Mouse (Mus musculus): Measurements from ENCODE around the gene A630076J17Rik.
A peak's percentile ranks its signal among the peaks of the same experiment; 100 is the strongest.

Gene A630076J17Rik

GRCm38 (mm10) chr3:107230527-107230926 lies at the start of gene A630076J17Rik:
Gene A630076J17Rik, plus strand, starts transcription at chr3:107230614.
- no peak for DNase-seq

- DNase-seq = no peak
These were observed 49.6 kb upstream of the A630076J17Rik start for GRCm38 (mm10) chr3:107180860-107181259.

GRCm38 (mm10) chr3:107182756-107183155 lies 47.7 kb upstream of the A630076J17Rik start, which contains the start of gene Kcna10:
Gene Kcna10, plus strand, starts transcription at chr3:107183056.
- no peak for DNase-seq

- peak in 1 of 2 experiments; percentile 8 for DNase-seq
These were observed 47.2 kb upstream of the A630076J17Rik start for GRCm38 (mm10) chr3:107183178-107183577.

- no peak for DNase-seq
These were observed 44.8 kb upstream of the A630076J17Rik start for GRCm38 (mm10) chr3:107185597-107185996.

- no peak for DNase-seq
These were observed 43.4 kb upstream of the A630076J17Rik start for GRCm38 (mm10) chr3:107187022-107187421.

- peak; percentile 40 to 50 for DNase-seq
These were observed 42.1 kb upstream of the A630076J17Rik start for GRCm38 (mm10) chr3:107188226-107188899.

- DNase-seq = no peak
These were observed 28.9 kb upstream of the A630076J17Rik start for GRCm38 (mm10) chr3:107201310-107202180.

GRCm38 (mm10) chr3:107204413-107204812 lies 26.0 kb upstream of the A630076J17Rik start:
- DNase-seq = no peak

GRCm38 (mm10) chr3:107205170-107205569 lies 25.2 kb upstream of the A630076J17Rik start:
- DNase-seq = no peak

- peak; percentile 81 to 82 for DNase-seq
These were observed 24.4 kb upstream of the A630076J17Rik start for GRCm38 (mm10) chr3:107205994-107206393.

GRCm38 (mm10) chr3:107206490-107207150 lies 23.8 kb upstream of the A630076J17Rik start:
- DNase-seq = no peak

- DNase-seq = no peak
These were observed 22.7 kb upstream of the A630076J17Rik start for GRCm38 (mm10) chr3:107207625-107208253.

GRCm38 (mm10) chr3:107214606-107215005 lies 15.8 kb upstream of the A630076J17Rik start:
- no peak for DNase-seq

- no peak for DNase-seq
These were observed 13.9 kb upstream of the A630076J17Rik start for GRCm38 (mm10) chr3:107216400-107217100.

GRCm38 (mm10) chr3:107217101-107217480 lies 13.3 kb upstream of the A630076J17Rik start:
- DNase-seq = no peak

GRCm38 (mm10) chr3:107218572-107218971 lies 11.8 kb upstream of the A630076J17Rik start:
- DNase-seq = no peak

GRCm38 (mm10) chr3:107221608-107222007 lies 8.8 kb upstream of the A630076J17Rik start, which contains the start of gene Cym:
Gene Cym, minus strand, starts transcription at chr3:107221732.
- no peak for DNase-seq

GRCm38 (mm10) chr3:107223230-107223629 lies 7.2 kb upstream of the A630076J17Rik start:
- DNase-seq = no peak

GRCm38 (mm10) chr3:107225820-107226219 lies 4.6 kb upstream of the A630076J17Rik start:
- DNase-seq = no peak

- DNase-seq = no peak
These were observed 1.2 kb upstream of the A630076J17Rik start for GRCm38 (mm10) chr3:107229221-107229620.

- DNase-seq = peak in 1 of 2 experiments; percentile 18
These were observed 592 bp upstream of the A630076J17Rik start for GRCm38 (mm10) chr3:107229822-107230221.
